ENCODE assay signal across 12 mouse cellular contexts in the genomic region with DNA sequence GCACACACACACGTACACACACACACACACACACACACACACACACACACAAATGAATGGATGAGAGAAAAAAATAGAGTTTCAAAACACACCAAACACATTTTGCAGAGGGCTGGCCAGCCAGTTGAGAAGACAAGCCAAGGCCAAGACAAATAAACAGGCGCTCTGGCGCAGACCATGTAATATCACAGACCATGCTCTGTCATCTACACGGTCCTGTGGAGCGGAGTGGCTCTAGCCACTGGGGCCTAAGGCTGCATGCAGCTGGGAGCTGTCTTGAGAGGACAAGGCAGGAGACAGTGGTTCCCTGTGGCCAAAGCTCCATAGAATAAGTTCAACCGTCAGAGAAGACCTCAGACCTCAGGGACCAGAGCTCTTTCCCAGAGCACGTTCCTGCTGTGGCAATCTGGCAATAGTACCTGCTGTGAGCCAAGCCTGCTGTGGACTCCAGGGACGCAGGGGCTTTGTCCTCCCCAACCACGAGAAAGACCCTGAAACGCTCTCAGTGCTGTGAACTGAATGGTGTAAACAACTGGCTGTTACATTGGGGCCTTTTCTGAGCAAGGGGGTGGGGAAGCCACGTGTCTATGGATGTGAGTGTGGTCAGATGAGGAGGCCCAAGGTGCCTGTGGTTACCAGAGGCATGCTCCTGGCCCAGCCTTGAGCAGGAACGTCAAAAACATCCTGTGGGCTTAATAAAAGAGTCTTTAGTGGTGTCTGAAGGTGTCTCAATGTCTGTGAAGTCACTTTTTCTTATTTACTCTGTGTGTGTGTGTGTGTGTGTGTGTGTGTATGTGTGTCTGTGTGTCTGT.
DNase-seq lines count a peak whose midpoint lies in the region; ATAC-seq and TF ChIP-seq lines count a peak whose summit lies in the region.
"Had no signal": no experiment of that assay in that cellular context is flagged by ENCODE, and none has a peak within 500 bp of the region (broad histone marks: within the 10 kb centered on the region; RNA-seq: fewer than 3 reads in every experiment).

No protein-coding gene starts in this region.

- peak; percentile 58; the same call in 1 of the 2 replicates for ATAC-seq in kidney, embryonic 15.5 days (replicated peaks; ENCODE audit: low FRiP score)
- ATAC-seq in hematopoietic stem cell, adult 5-6 weeks (replicated peaks in 1 of 2; ENCODE audit: insufficient read depth in 1 of 2, low FRiP score in 2 of 2, low TSS enrichment in 1 of 2, low read depth in 1 of 2, poor library complexity in 2 of 2, severe bottlenecking in 2 of 2), result peak; percentile 40 to 74; a peak in 3 of 4 replicates

- peaks cover 7% of the 10 kb centered on the region; the same call in 1 of the 2 replicates for H3K4me1 ChIP-seq in kidney, embryonic 15.5 days
- H3K4me1 ChIP-seq in kidney, adult 2 months (ENCODE audit: control insufficient read depth, insufficient read depth, low read length), result no peaks in the 10 kb centered on the region

- intact Hi-C loops in left cerebral cortex, postnatal 14 days (cut with DNase I), result no loop called here

- 51% methylated on average over 12 of the region's 12 CpGs for WGBS in kidney, embryonic 15.5 days
- 70% methylated on average over 12 of the region's 12 CpGs for WGBS in kidney, adult 2 months

- H3K4me2 ChIP-seq in kidney, embryonic 15.5 days, result no peak overlapping the region
- H3K4me2 ChIP-seq: hindbrain, embryonic 14.5 days had no signal

- peak overlapping the region; percentile 20; the same call in 1 of the 2 replicates for H3K27ac ChIP-seq in kidney, embryonic 15.5 days
- no peak overlapping the region for H3K27ac ChIP-seq in kidney, adult 2 months (ENCODE audit: insufficient read depth, low read depth, low read length)
- H3K27ac ChIP-seq: hindbrain, embryonic 14.5 days; layer of hippocampus, adult 2 months; macrophage had no signal

- no peak overlapping the region for H3K9ac ChIP-seq in kidney, embryonic 15.5 days
- H3K9ac ChIP-seq: hindbrain, embryonic 14.5 days had no signal

- H3K27me3 ChIP-seq in kidney, embryonic 15.5 days, result no peaks in the 10 kb centered on the region
- H3K27me3 ChIP-seq in kidney, adult 2 months (replicated peaks; ENCODE audit: control insufficient read depth, insufficient read depth, low read length), result no peaks in the 10 kb centered on the region

- DNase-seq in kidney, adult 2 months, result no peak
- peak; percentile 17 for DNase-seq in NIH3T3 (ENCODE audit: low read depth)
- DNase-seq in heart, adult 8-10 months (ENCODE audit: low spot score), result peak; percentile 38
- DNase-seq in layer of hippocampus, adult 9-11 months, result no peak
- no peak for DNase-seq in left cerebral cortex, postnatal 14 days (ENCODE audit: low spot score in 2 of 2)
- DNase-seq in testis, postnatal 14 days (ENCODE audit: low spot score), result no peak
- DNase-seq: adrenal gland, postnatal 25 days had no signal

- no peak overlapping the region for H3K4me3 ChIP-seq in kidney, embryonic 15.5 days (replicated peaks)
- H3K4me3 ChIP-seq in kidney, adult 2 months (ENCODE audit: insufficient read depth, low read depth, low read length), result no peak overlapping the region
- H3K4me3 ChIP-seq: layer of hippocampus, adult 2 months had no signal

- TF ChIP-seq POLR2A in kidney, adult 2 months (IDR thresholded peaks at IDR 0.05; ENCODE audit: low read depth, low read length), result no peak

- H3K9me3 ChIP-seq in kidney, embryonic 15.5 days (replicated peaks), result no peaks in the 10 kb centered on the region

- TF ChIP-seq CTCF in kidney, adult 2 months (conservative IDR thresholded peaks at IDR 0.05; ENCODE audit: insufficient read depth, insufficient read length, low read depth, low read length), result no peak

- H3K36me3 ChIP-seq in kidney, embryonic 15.5 days, result no peaks in the 10 kb centered on the region
- no peaks in the 10 kb centered on the region for H3K36me3 ChIP-seq in kidney, adult 2 months (ENCODE audit: control insufficient read depth, insufficient read depth, low read length)

Comparison
In these comparisons a context has a peak if more than half of its experiments do, and no peak if none do; other contexts are left out.
1. DNase-seq: peak in NIH3T3 (single experiment) and heart, adult 8-10 months (single experiment); none in kidney, adult 2 months (single experiment), layer of hippocampus, adult 9-11 months (single experiment), left cerebral cortex, postnatal 14 days (0 of 2) and testis, postnatal 14 days (single experiment).